Mouse (Mus musculus): ENCODE measurements around the gene Piezo1.

GRCm38 (mm10) chr8:122579196-122579595, 28.1 kb upstream of the Piezo1 start:
- TF ChIP-seq POLR2AphosphoS5 (IDR thresholded peaks at IDR 0.05; ENCODE audit: insufficient replicate concordance, low read depth, low read length) = no peak
- no peak for TF ChIP-seq GATA1 (IDR thresholded peaks at IDR 0.05; ENCODE audit: borderline replicate concordance, low read length)
- no peak for TF ChIP-seq CTCF (IDR thresholded peaks at IDR 0.05; ENCODE audit: low read depth, low read length)
- no peak for TF ChIP-seq TAL1 (conservative IDR thresholded peaks at IDR 0.05; ENCODE audit: low read depth, low read length)

All from G1E (cell line).